Mouse (Mus musculus): ENCODE results near the gene Samd10. TPM values are rescaled to one million over a fixed set of nuclear protein-coding genes. Genes with fewer than 3 reads are reported as not detected.

Gene Samd10
- polyA plus RNA-seq, 1 experiment from 2014 or later: 52.0 TPM

- ATAC-seq (replicated peaks; ENCODE audit: low FRiP score): no peak
- H3K4me3 ChIP-seq (ENCODE audit: low read depth, low read length): no peak overlapping the region
Measured at GRCm38 (mm10) chr2:181589011-181589731, 9.8 kb downstream of the Samd10 start.

GRCm38 (mm10) chr2:181588229-181588780, 10.7 kb downstream of the Samd10 start:
- Histone ChIP-seq H3K27ac (ENCODE audit: low read depth, low read length) (no peak overlapping the region), H3K27me3 (ENCODE audit: control insufficient read depth, insufficient read depth, low read length) (no peaks in the 10 kb centered on the region), H3K9me3 (ENCODE audit: control insufficient read depth, low read length) (no peaks in the 10 kb centered on the region), H3K4me2 (ENCODE audit: low read depth, low read length, severe bottlenecking) (no peak overlapping the region), H3K4me1 (replicated peaks; ENCODE audit: control insufficient read depth, insufficient read depth, low read length) (peaks cover 5% of the 10 kb centered on the region; the same call in 1 of the 2 replicates), H3K4me3 (ENCODE audit: low read depth, low read length) (no peak overlapping the region), H3K36me3 (ENCODE audit: control insufficient read depth, insufficient read depth, low read length) (peaks cover 14% of the 10 kb centered on the region; the same call in 1 of the 2 replicates), H3K9ac (ENCODE audit: low read length) (no peak overlapping the region)
- ATAC-seq (replicated peaks; ENCODE audit: low FRiP score) (no peak), DNase-seq (ENCODE audit: low spot score) (peak; percentile 50)
- 93% methylated on average over 11 of the region's 11 CpGs for WGBS

More at GRCm38 (mm10) chr2:181589011-181589731, 9.8 kb downstream of the Samd10 start:
- Histone ChIP-seq H3K27ac (ENCODE audit: low read depth, low read length) (no peak overlapping the region), H3K4me2 (ENCODE audit: low read depth, low read length, severe bottlenecking) (no peak overlapping the region), H3K36me3 (ENCODE audit: control insufficient read depth, insufficient read depth, low read length) (peaks cover 14% of the 10 kb centered on the region; the same call in 1 of the 2 replicates), H3K4me1 (replicated peaks; ENCODE audit: control insufficient read depth, insufficient read depth, low read length) (peaks cover 5% of the 10 kb centered on the region; the same call in 1 of the 2 replicates), H3K27me3 (ENCODE audit: control insufficient read depth, insufficient read depth, low read length) (no peaks in the 10 kb centered on the region), H3K9ac (ENCODE audit: low read length) (no peak overlapping the region), H3K9me3 (ENCODE audit: control insufficient read depth, low read length) (no peaks in the 10 kb centered on the region)
- WGBS: 94% methylated on average over 10 of the region's 10 CpGs
- DNase-seq (ENCODE audit: low spot score): peak; percentile 43

- H3K4me1 ChIP-seq (replicated peaks; ENCODE audit: control insufficient read depth, insufficient read depth, low read length): peaks cover 2% of the 10 kb centered on the region; the same call in 1 of the 2 replicates
- 77% methylated on average over 6 of the region's 6 CpGs for WGBS
- H3K36me3 ChIP-seq (ENCODE audit: control insufficient read depth, insufficient read depth, low read length): peaks cover 14% of the 10 kb centered on the region; the same call in 1 of the 2 replicates
- no peak overlapping the region for H3K4me2 ChIP-seq (ENCODE audit: low read depth, low read length, severe bottlenecking)
- DNase-seq (ENCODE audit: low spot score) (peak; percentile 47), ATAC-seq (replicated peaks; ENCODE audit: low FRiP score) (no peak)
- H3K4me3 ChIP-seq (ENCODE audit: low read depth, low read length): no peak overlapping the region
- no peak overlapping the region for H3K9ac ChIP-seq (ENCODE audit: low read length)
- no peak overlapping the region for H3K27ac ChIP-seq (ENCODE audit: low read depth, low read length)
- H3K27me3 ChIP-seq (ENCODE audit: control insufficient read depth, insufficient read depth, low read length): no peaks in the 10 kb centered on the region
- no peaks in the 10 kb centered on the region for H3K9me3 ChIP-seq (ENCODE audit: control insufficient read depth, low read length)
Measured at GRCm38 (mm10) chr2:181587796-181588195, 11.2 kb downstream of the Samd10 start.

GRCm38 (mm10) chr2:181586124-181586523, 12.9 kb downstream of the Samd10 start:
- 93% methylated on average over 3 of the region's 3 CpGs for WGBS
- DNase-seq (ENCODE audit: low spot score): peak; percentile 29
- Histone ChIP-seq H3K9ac (ENCODE audit: low read length) (no peak overlapping the region), H3K4me1 (replicated peaks; ENCODE audit: control insufficient read depth, insufficient read depth, low read length) (no peaks in the 10 kb centered on the region), H3K27me3 (ENCODE audit: control insufficient read depth, insufficient read depth, low read length) (no peaks in the 10 kb centered on the region), H3K4me3 (ENCODE audit: low read depth, low read length) (no peak overlapping the region), H3K36me3 (ENCODE audit: control insufficient read depth, insufficient read depth, low read length) (peaks cover 14% of the 10 kb centered on the region; the same call in 1 of the 2 replicates), H3K9me3 (ENCODE audit: control insufficient read depth, low read length) (no peaks in the 10 kb centered on the region), H3K4me2 (ENCODE audit: low read depth, low read length, severe bottlenecking) (no peak overlapping the region), H3K27ac (ENCODE audit: low read depth, low read length) (no peak overlapping the region)
- ATAC-seq (replicated peaks; ENCODE audit: low FRiP score): no peak

GRCm38 (mm10) chr2:181585506-181585905, 13.5 kb downstream of the Samd10 start:
- Histone ChIP-seq H3K4me1 (replicated peaks; ENCODE audit: control insufficient read depth, insufficient read depth, low read length) (peaks cover 4% of the 10 kb centered on the region; the same call in 1 of the 2 replicates), H3K9me3 (ENCODE audit: control insufficient read depth, low read length) (no peaks in the 10 kb centered on the region), H3K27me3 (ENCODE audit: control insufficient read depth, insufficient read depth, low read length) (no peaks in the 10 kb centered on the region), H3K9ac (ENCODE audit: low read length) (no peak overlapping the region), H3K36me3 (ENCODE audit: control insufficient read depth, insufficient read depth, low read length) (peaks cover 14% of the 10 kb centered on the region; the same call in 1 of the 2 replicates), H3K4me3 (ENCODE audit: low read depth, low read length) (no peak overlapping the region), H3K27ac (ENCODE audit: low read depth, low read length) (no peak overlapping the region), H3K4me2 (ENCODE audit: low read depth, low read length, severe bottlenecking) (no peak overlapping the region)
- WGBS: 92% methylated on average over 5 of the region's 5 CpGs
- no peak for ATAC-seq (replicated peaks; ENCODE audit: low FRiP score)
- peak; percentile 25 for DNase-seq (ENCODE audit: low spot score)

- peak; percentile 49 for DNase-seq (ENCODE audit: low spot score)
- Histone ChIP-seq H3K4me1 (replicated peaks; ENCODE audit: control insufficient read depth, insufficient read depth, low read length) (peaks cover 4% of the 10 kb centered on the region; the same call in 1 of the 2 replicates), H3K9ac (ENCODE audit: low read length) (no peak within 1 kb of the TSS), H3K4me2 (ENCODE audit: low read depth, low read length, severe bottlenecking) (no peak within 1 kb of the TSS), H3K27ac (ENCODE audit: low read depth, low read length) (no peak within 1 kb of the TSS), H3K36me3 (ENCODE audit: control insufficient read depth, insufficient read depth, low read length) (peaks cover 12% of the 10 kb centered on the region; the same call in 1 of the 2 replicates), H3K4me3 (ENCODE audit: low read depth, low read length) (no peak within 1 kb of the TSS), H3K9me3 (ENCODE audit: control insufficient read depth, low read length) (no peaks in the 10 kb centered on the region), H3K27me3 (ENCODE audit: control insufficient read depth, insufficient read depth, low read length) (no peaks in the 10 kb centered on the region)
- WGBS: 99% methylated on average over 4 of the region's 4 CpGs
- ATAC-seq (replicated peaks; ENCODE audit: low FRiP score): no peak
Measured at GRCm38 (mm10) chr2:181584411-181584942, 14.5 kb downstream of the Samd10 start, which contains the start of gene Uckl1. Gene Uckl1 (minus strand): TSS chr2:181584892.

- 89% methylated on average over 3 of the region's 3 CpGs for WGBS
Measured at GRCm38 (mm10) chr2:181583460-181584257, 15.4 kb downstream of the Samd10 start.

GRCm38 (mm10) chr2:181582939-181583338, 16.1 kb downstream of the Samd10 start:
- peak; percentile 38 for DNase-seq (ENCODE audit: low spot score)
- Histone ChIP-seq H3K27ac (ENCODE audit: low read depth, low read length) (no peak overlapping the region), H3K4me2 (ENCODE audit: low read depth, low read length, severe bottlenecking) (no peak overlapping the region), H3K9me3 (ENCODE audit: control insufficient read depth, low read length) (no peaks in the 10 kb centered on the region), H3K27me3 (ENCODE audit: control insufficient read depth, insufficient read depth, low read length) (no peaks in the 10 kb centered on the region), H3K9ac (ENCODE audit: low read length) (no peak overlapping the region), H3K4me3 (ENCODE audit: low read depth, low read length) (no peak overlapping the region), H3K4me1 (replicated peaks; ENCODE audit: control insufficient read depth, insufficient read depth, low read length) (peaks cover 4% of the 10 kb centered on the region; the same call in 1 of the 2 replicates), H3K36me3 (ENCODE audit: control insufficient read depth, insufficient read depth, low read length) (peaks cover 9% of the 10 kb centered on the region; the same call in 1 of the 2 replicates)
- ATAC-seq (replicated peaks; ENCODE audit: low FRiP score): no peak
- WGBS: 89% methylated on average over 1 of the region's 1 CpGs

More at GRCm38 (mm10) chr2:181583460-181584257, 15.4 kb downstream of the Samd10 start:
- Histone ChIP-seq H3K4me2 (ENCODE audit: low read depth, low read length, severe bottlenecking) (no peak overlapping the region), H3K4me1 (replicated peaks; ENCODE audit: control insufficient read depth, insufficient read depth, low read length) (peaks cover 4% of the 10 kb centered on the region; the same call in 1 of the 2 replicates), H3K36me3 (ENCODE audit: control insufficient read depth, insufficient read depth, low read length) (peaks cover 9% of the 10 kb centered on the region; the same call in 1 of the 2 replicates), H3K9ac (ENCODE audit: low read length) (no peak overlapping the region), H3K9me3 (ENCODE audit: control insufficient read depth, low read length) (no peaks in the 10 kb centered on the region), H3K27ac (ENCODE audit: low read depth, low read length) (no peak overlapping the region), H3K4me3 (ENCODE audit: low read depth, low read length) (no peak overlapping the region), H3K27me3 (ENCODE audit: control insufficient read depth, insufficient read depth, low read length) (no peaks in the 10 kb centered on the region)
- ATAC-seq (replicated peaks; ENCODE audit: low FRiP score): no peak
- no peak for DNase-seq (ENCODE audit: low spot score)
